Mouse (Mus musculus): ENCODE measurements around the gene Olfr1205.

Gene Olfr1205

GRCm38 (mm10) chr2:88829437-88829836, at the start of gene Olfr1205:
TSS of gene Olfr1205 (plus strand) at chr2:88829737.
- no peak for DNase-seq

GRCm38 (mm10) chr2:88792736-88793135, 36.8 kb upstream of the Olfr1205 start, which contains the start of gene Olfr1201:
TSS of gene Olfr1201 (plus strand) at chr2:88793036.
- DNase-seq = no peak

GRCm38 (mm10) chr2:88814196-88814595, 15.3 kb upstream of the Olfr1205 start, which contains the start of gene Olfr1202:
TSS of gene Olfr1202 (plus strand) at chr2:88814496.
- no peak for DNase-seq

- no peak for DNase-seq
These were observed 8.9 kb downstream of the Olfr1205 start for GRCm38 (mm10) chr2:88838477-88838876.

GRCm38 (mm10) chr2:88848992-88849391, 19.5 kb downstream of the Olfr1205 start, which contains the start of gene Olfr1204:
TSS of gene Olfr1204 (plus strand) at chr2:88849292.
- no peak for DNase-seq

- no peak for DNase-seq
These were observed 33.4 kb downstream of the Olfr1205 start, which contains the start of gene Olfr1206 for GRCm38 (mm10) chr2:88862931-88863330. TSS of gene Olfr1206 (plus strand) at chr2:88863231.
